Mouse (Mus musculus) lung, adult 2 months (tissue): Measurements from ENCODE around the gene Morc2a.

Experiments
- CTCF ChIP-seq: fragments of 200-500 bp; IDR thresholded peaks from 2 replicates; pipeline ENCODE4 v1.5.1; 2011; ENCODE audit warnings: mild to moderate bottlenecking, low read length, control low read depth; ENCODE audit not compliant: insufficient read depth
- POLR2A ChIP-seq: fragments of 200-500 bp; IDR thresholded peaks from 2 replicates; pipeline ENCODE4 v1.6.1; 2011; ENCODE audit warnings: low read depth, mild to moderate bottlenecking, control low read depth, low read length, borderline replicate concordance; ENCODE audit errors: extremely low read depth

- no peak for TF ChIP-seq CTCF
- no peak for TF ChIP-seq POLR2A
Observed at GRCm38 (mm10) chr11:3685431-3685830, 36.4 kb downstream of the Morc2a start.
